Mouse (Mus musculus) olfactory bulb, adult 2 months (tissue): ENCODE results near the gene Hsp90ab1.

ENCODE experiments used
- CTCF ChIP-seq: fragments of 200-500 bp; IDR thresholded peaks from 2 replicates; pipeline ENCODE4 v1.5.1; 2012; ENCODE audit warnings: low read depth, mild to moderate bottlenecking, low read length, moderate library complexity; ENCODE audit not compliant: insufficient read depth
- POLR2A ChIP-seq: fragments of 200-500 bp; IDR thresholded peaks from 2 replicates; pipeline ENCODE4 v1.6.1; 2012; ENCODE audit warnings: mild to moderate bottlenecking, low read depth, low read length, moderate library complexity; ENCODE audit not compliant: insufficient read depth

GRCm38 (mm10) chr17:45555452-45556106 lies 17.5 kb downstream of the Hsp90ab1 start, which contains the start of gene Nfkbie:
- no peak for TF ChIP-seq POLR2A
- no peak for TF ChIP-seq CTCF
